Mouse (Mus musculus): ENCODE data around the gene Plk5. TPM values are rescaled to one million over a fixed set of nuclear protein-coding genes. Genes with fewer than 3 reads are reported as not detected.

Gene Plk5
- total RNA-seq, 2 experiments from 2014 or later = not detected

DNA sequence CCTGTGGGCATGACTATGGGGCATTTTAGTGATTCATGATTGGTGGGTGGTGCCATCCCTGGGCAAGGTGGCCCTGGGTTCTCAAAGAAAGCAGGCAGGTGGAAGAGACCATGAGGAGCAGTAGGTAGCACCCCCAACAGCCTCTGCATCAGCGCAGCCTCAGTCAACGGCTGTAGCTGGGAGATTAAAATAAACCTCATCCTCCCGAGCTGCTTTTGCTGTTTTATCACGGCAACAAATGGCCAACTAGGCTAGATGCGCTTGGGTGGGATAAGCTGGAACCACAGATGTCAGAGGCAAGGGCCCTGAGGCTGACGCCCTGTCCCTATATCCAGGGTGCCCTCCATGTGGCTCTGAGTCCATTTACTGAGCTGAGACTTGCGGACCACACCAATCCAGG lies 28.4 kb downstream of the Plk5 start:
- peak; percentile 42 for ATAC-seq (replicated peaks; ENCODE audit: low FRiP score, poor library complexity, severe bottlenecking)

DNA sequence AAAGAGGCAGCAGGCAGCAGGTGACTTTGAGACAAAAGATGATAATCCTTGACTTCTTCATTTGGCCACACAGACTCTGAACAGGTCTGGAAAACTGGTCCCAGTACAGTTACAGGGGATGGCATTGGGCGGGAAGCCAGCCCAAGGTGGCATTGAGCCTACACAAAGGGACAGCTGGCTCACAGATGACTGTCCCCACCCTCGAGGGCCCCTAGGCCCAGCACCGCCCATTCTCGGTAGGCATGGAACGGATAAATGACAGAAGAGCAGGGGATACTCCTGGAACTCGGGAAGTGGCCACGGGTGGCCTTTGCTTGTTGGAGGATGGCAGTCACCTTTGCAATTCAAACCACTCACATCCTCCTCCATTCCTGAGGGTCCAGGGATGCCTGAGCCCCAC lies 29.1 kb downstream of the Plk5 start:
- no peak for ATAC-seq (replicated peaks; ENCODE audit: low FRiP score, poor library complexity, severe bottlenecking)

DNA sequence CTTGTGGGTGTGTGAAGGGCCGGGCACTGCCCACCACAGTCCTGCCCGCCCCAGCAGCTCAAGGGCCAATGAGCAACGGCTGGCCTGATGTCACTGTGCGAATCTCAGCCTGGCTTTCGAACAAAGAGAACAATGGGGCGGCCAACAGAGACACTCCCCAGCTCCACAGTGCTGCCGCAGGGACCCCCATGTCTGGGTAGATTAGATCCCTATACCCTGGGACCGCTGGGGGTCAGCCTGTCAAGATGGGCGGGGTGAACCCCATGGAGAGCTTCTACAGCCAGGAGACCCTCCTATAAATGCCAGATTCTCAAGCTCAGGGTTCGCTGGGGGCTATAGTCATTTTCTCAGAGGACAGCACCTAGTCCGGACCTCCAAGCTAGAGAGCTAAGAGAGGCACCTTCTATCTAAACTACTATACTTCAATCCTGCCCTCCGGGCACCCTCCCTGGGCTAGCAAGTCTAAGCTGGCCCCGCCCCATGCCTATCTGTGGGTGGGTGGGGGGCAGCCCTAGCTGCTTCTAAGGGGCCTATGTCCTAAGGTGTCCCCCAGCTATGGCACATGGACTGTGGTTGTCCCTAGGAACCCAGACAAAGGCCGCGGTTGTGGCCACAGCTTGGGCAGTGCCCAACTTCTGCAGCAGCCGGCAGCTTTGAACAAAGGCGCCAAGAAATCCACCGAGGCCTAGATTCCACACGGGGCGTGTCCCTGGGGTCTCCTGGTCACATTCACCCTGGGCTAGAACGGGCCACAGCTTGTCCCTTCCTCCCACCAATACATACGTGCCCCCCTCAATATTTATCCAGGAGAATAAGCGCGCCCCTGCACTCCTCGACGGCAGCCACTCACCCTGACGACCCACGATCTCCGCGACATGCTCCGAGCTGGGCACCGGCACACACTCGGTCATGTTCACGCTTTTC lies 29.8 kb downstream of the Plk5 start:
- ATAC-seq (replicated peaks; ENCODE audit: low FRiP score, poor library complexity, severe bottlenecking) = no peak

DNA sequence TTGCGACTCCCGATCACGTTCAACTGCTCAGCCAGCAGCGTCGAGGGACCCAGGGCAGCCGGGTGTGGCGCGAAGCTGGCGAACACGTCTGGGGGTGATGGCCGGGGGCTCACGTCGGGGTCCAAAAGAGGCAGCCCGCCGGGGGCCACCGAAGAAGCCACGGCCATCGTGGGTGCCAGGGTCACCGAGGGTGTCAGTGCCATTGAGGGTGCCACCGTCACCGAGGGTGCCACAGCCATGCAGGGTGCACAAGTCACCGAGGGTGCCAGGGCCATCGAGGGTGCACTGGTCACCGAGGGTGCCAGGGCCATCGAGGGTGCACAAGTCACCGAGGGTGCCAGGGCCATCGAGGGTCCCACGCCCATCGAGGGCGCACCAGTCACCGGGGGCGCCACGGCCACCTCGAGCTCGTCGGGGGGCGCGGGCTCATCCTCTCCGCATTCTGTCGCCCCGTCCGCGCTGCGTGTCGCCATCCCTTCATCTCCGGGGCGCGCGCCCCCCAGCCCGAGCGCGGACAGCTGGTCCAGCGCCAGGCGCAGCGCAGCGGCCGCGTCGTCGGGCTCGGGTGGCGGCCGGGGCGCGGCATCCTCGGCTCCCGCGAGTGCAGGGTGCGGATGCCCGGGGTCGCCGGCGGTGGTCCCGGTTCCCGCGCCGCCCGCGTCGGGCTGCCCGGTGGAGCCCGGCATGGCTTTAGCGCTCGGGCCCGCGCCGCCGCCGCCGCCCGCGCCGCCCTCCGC lies 30.6 kb downstream of the Plk5 start:
- no peak for ATAC-seq (replicated peaks; ENCODE audit: low FRiP score, poor library complexity, severe bottlenecking)

DNA sequence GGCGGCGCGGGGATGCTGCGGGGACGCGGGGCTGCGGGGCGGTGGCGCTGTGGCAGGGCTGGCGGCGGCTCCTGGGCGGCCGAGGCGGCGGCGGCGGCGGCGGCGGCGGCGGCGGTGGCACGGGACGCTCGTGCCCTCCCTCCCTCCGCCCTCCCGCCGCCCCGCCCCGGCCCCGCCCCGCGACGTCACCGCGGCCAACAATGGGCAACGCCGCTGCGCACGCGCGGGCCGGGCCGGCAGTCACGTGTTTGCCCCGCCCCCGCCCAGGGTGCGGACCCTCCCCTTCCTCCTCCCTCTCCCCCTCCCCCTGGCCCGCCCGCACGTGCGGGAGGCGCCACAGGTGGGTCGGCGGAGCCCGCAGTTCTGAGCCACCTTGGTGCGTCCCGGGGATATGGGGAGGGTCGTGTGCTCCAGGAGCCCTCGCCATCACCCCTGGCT lies 31.3 kb downstream of the Plk5 start, which contains the start of gene Mex3d:
Gene Mex3d (minus strand): TSS at position 138 of the 438 bp plus-strand sequence.
- peak; percentile 21; the same call in 1 of the 2 replicates for ATAC-seq (replicated peaks; ENCODE audit: low FRiP score, poor library complexity, severe bottlenecking)

DNA sequence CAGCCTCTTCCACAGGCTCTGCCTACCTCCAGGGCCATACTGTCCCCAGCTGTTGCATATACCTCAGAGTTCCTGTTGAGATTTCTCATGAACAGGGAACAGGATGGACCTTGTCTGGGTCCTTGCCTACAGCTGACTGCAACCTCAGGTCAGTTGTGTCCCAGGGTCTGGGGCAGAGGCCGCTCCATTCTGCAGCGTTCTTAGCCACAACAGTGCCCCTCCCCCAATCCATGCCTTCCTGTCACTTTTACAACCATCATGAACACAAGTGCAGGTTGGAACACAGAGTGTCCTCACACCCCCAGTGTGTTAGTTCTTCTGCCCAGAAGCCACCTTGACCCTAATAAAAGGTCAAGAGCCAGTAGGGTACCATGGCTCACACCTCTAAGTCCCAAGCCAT lies 32.5 kb downstream of the Plk5 start:
- ATAC-seq (replicated peaks; ENCODE audit: low FRiP score, poor library complexity, severe bottlenecking) = no peak

DNA sequence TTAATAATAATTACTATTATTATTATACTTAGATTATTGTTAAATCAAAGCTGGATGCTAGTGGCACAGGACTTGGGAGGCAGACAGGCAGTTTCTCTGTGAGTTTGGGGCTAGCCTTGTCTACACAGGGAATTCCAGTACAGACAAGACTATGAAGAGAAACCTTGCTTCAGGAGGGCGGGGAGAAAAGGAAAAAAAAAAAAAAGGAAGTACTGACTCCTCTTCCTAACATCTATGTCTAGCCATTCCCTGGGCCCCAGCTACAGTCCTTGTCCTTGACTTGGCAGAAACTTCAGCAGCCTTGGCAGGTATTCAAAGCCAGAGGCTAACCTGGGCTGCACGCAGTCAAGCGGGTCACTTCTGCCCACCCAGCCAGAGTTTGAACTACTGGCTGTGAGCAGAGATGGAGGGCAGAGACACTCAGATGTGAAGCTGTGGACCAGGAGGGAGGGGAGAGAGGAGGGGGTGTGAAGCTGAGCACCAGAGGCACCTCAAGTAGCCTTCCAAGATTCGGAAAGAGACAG lies 33.0 kb downstream of the Plk5 start:
- ATAC-seq (replicated peaks; ENCODE audit: low FRiP score, poor library complexity, severe bottlenecking) = no peak

DNA sequence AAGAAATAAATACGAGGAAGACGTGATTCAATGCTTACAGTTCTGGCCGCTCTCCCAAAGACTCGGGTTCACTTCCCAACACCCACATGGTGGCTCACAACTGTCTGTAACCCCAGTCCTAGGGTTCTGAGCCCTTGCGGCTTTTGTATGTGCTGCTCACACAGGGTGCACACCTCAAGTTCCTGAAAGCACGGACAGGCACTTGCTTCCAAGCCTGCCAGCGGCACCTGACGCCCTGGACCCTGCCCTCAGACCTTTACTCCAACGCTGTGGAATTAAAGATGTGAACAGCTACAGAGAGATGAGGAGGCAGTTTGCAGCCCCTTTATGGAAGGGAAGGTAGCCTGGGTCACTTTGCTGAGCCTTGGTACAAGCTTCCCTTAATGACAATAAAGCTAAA lies 34.4 kb downstream of the Plk5 start:
- ATAC-seq (replicated peaks; ENCODE audit: low FRiP score, poor library complexity, severe bottlenecking) = no peak

DNA sequence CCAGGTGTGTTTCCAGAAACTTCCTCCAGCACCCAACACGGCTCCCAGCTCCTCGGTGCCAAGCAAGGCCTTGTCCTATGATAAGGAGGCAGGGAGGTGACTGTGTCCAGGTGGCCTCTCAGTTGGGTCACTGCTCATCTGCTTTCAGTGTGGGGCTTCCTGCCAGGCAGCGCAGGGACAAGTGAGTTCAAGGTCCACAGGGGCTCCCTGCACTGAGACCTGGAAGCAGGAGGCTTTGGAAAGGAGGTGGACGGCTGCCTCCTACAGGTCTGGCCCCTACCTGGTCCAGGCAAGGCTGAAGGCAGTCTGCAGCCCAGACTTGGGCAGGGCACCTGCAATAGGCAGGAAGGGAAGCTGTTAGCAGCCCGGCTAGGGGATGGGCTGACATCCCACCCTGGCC lies 36.4 kb downstream of the Plk5 start:
- ATAC-seq (replicated peaks; ENCODE audit: low FRiP score, poor library complexity, severe bottlenecking) = no peak

DNA sequence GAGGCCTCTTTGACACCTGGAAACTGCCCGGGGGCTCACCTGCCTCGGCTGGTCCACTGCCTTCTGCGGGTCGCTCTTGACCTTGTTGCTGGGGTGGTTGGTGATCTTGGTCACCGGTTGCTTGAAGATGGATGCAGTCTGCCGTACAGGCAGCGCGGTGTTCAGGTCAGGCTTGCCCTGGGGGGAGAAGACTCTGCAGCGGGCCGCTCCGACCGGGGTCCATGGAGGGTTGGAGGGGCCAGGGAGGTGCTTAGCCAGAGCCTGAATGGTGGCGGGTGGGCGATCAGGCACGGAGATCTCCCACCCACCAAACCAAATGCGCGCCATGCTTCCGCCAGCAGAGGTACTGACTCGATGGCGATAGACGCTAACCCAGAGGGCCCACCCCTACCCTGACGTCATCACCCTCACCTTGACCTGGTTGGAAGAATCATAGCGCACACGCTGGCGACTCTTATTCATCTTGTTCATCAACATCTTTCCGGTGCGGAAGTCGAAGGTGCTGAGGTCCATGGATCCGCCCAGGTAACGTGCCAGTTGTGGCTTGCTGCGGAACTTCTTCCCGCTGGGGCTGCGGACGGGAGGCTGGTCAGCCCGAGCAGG lies 38.9 kb downstream of the Plk5 start:
- ATAC-seq (replicated peaks; ENCODE audit: low FRiP score, poor library complexity, severe bottlenecking) = no peak

DNA sequence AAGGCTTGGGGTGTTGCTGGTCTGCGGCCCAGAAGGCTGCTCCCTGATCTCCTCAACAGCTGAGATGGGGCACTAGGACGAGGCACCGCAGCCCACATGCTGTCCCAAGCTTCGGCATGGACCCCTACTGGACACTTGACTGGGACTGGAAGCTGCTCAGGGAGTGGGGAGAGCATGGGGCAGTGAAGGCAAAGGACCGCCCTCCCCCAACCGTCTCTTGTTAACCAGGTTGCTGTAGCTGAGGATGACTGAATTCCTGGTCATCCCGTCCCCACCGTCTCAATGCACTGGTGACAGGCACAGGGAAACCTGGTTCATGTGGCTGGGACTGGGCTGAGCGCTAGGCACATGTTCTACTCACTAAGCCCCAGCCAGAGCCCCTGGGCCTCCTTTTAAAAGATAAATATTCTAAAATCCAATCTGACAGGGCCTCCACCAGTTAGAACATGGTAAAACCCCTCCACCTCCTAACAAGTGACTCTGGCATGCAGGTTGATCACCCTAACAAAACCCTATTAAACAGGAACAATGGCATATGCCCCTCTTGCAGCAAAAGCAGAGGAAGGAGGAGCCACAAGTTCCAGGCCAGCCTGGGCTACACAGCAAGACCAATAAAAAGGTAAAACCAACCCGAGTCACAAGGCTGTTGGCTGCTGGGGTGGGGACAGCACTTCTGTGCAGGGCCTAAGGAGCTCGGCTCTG lies 40.7 kb downstream of the Plk5 start:
- ATAC-seq (replicated peaks; ENCODE audit: low FRiP score, poor library complexity, severe bottlenecking) = no peak

DNA sequence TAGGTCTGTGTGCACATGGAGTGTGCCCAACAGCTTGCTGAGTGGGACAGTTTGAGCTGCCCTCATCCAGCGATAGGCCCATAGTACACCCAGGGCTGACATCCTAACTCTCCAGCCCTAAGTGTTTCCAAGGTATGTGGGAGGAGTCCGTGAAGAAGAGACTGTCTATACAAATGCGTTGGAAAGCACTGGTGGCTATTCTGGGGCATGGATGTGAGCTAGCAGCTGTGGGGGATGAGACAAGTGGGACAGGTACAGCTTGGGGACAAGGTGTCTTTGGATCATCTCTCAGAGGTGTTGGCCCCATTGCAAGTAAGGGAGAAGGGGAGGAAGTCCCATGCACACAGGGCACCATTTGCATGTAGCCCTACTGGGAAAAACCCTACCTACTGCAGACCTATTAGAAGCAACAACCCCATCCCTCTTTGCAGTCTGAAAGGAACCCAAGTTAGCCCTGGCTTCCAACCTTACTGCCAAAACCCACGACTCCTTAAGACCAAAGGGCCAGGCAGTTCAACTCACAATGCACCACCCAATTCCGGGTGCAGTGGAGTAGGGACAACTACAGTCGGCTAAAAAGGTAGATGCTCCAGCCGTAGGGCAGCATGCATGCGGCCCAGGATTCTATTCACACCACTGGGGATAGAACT lies 41.4 kb downstream of the Plk5 start:
- ATAC-seq (replicated peaks; ENCODE audit: low FRiP score, poor library complexity, severe bottlenecking) = no peak

DNA sequence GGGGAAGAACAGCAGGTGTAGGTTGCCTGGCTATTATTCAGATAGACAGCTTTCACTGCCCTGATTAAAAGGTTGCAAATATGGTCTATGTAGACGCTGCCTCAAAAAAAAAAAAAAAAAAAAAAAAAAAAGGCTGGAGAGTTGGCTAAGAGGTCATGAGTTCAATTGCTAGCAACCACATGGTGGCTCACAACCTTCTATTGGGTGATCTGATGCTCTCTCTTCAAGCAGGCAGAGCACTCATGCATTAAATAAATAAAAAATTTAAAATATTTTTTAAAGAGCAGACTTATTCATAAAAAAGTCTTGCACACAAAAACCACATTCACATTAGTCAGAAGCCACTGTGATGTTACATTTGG lies 41.9 kb downstream of the Plk5 start:
- no peak for ATAC-seq (replicated peaks; ENCODE audit: low FRiP score, poor library complexity, severe bottlenecking)

DNA sequence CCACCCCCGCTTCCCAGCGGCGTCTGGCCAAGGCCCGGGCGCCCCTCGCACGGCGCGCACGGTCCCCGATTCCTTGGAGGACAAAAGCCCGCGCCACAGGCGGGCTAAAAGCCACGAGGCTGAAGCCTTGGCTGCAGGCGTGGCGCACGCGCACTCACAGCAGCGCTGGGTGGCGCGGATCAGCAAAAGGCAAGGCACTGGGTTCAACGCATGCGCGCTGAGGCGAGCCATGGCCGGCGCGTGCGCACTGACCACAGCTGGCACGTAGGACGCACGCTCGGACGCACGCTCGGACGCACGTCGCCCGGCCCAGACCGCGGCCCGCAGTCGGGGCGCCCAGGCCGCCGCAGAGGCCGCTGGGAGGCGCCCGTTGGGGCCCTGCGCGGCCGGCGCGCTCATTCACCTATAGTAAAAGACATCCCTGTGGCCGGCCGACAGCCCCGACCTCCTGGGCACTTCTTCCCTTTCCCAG lies 42.5 kb downstream of the Plk5 start:
- ATAC-seq (replicated peaks; ENCODE audit: low FRiP score, poor library complexity, severe bottlenecking) = peak; percentile 78

DNA sequence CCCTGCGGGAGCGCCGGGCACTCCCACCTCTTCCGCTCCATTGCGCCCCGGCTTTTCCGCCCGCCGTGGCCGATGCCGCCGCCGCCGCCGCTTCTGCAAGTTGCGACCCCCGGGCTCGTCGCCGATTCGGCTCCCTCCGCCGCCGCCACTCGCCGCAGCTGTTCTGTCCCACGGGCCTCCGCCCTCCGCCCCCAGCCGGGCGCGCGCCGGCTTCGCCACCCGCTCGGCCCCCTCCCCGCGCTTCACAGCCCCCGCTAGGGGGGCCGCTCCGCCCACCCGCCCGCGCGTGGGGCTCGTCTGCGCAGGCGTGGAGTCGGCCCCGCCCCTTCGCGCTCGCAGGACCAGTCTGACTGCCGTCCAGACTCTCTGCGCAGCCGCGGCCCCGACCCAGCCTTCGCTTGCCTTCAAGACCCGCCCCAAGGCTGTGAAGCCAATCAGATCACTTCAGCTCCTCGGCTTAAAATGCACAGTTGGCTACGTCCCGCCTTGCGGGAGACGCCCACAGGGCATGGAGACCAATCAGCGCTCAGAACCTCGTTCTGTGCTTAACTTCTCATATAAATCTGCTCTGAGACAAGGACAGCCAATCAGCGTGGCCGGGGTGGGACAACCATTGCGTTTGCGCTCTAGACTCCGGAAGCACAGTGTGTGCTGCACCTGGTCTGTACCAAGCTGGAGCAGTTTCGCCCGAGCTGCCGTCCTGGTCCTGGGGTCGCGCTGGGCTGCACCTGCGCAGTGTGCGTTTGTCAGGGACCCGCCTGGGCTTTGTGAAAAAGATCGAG lies 43.1 kb downstream of the Plk5 start, which contains the start of gene Mbd3:
Gene Mbd3 (minus strand): TSS at position 360 of the 782 bp plus-strand sequence.
- peak; percentile 90 for ATAC-seq (replicated peaks; ENCODE audit: low FRiP score, poor library complexity, severe bottlenecking)

DNA sequence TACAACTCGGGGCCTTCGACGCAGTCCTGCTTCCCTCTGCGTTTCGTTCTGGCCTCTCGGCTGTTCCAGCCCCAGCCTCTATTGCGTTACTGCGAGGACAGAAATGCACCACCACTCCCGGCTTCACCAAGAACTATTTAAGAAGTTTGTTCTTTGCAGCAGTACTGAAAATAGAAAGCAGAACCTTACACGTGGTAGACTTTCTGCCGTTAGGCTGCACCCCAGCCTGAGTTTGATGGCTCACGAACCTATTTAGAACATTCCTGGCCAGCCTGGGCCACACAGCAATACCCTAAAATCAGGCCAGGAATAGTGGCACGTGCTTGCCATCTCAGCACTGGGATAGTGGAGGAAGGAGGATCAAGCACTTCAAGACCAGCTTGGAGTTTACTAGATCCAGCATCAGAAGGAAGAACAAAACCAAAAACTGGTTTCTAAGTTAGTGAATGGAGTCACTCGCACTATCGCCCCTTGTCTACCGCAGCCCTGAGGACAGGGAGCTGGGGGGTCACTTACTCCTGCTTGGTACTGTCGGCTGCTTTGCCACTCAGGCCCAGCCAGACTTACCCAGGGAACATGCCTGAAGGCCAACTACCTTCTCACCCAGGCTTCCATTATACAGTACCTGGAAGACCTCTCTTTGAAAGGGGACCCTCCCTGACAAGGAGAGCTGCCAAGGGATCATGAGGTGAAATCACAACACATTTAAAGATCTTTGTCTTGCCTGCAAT lies 43.9 kb downstream of the Plk5 start:
- peak; percentile 15 for ATAC-seq (replicated peaks; ENCODE audit: low FRiP score, poor library complexity, severe bottlenecking)

DNA sequence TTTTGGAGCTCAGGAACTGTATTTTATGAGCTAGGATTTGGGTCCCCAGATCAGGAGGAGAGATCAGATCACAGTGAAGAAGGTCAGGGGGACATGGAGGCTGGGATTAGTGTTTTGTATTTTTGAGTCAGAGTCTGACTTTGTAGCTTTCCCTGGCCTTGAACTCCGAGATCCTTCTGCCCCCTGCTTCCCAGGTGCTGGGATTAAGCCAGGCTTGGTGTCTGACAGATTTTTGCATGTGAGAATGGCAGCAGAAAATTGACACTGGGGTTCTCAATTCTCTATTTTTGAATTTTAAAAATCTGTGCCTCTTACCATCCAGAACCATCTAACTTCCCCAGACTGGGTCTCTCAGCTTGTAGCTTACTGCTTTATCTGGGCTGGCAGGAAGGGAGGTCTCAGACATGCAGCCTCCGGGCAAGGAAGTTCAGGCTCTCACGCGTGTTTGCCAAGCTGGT lies 44.5 kb downstream of the Plk5 start:
- ATAC-seq (replicated peaks; ENCODE audit: low FRiP score, poor library complexity, severe bottlenecking) = no peak

Data from erythroid progenitor cell, adult 5-6 weeks (primary cell).